11 mouse cellular contexts compared by ENCODE assay signal in genomic region chr10:79861230-79862048, GRCm38 (mm10). TPM values are rescaled to one million over a fixed set of nuclear protein-coding genes. Genes with fewer than 3 reads are reported as not detected.
DNase-seq lines count a peak whose midpoint lies in the region; ATAC-seq and TF ChIP-seq lines count a peak whose summit lies in the region.
"Had no signal": no experiment of that assay in that cellular context is flagged by ENCODE, and none has a peak within 500 bp of the region (broad histone marks: within the 10 kb centered on the region; RNA-seq: fewer than 3 reads in every experiment).

No protein-coding gene starts in this region.

- no peak for ATAC-seq in liver, embryonic 12.5 days
- ATAC-seq in liver, postnatal 0 days = no peak
- ATAC-seq in intestine, embryonic 16.5 days = no peak
- no peak for ATAC-seq in limb, embryonic 12.5 days (ENCODE audit: insufficient number of reproducible peaks, insufficient read depth, low FRiP score, low TSS enrichment, low read depth)
- ATAC-seq in megakaryocyte-erythroid progenitor cell, adult 5-6 weeks (replicated peaks; ENCODE audit: low FRiP score, low TSS enrichment, poor library complexity, severe bottlenecking) = no peak

- DNase-seq in liver, postnatal 0 days = no peak
- peak; percentile 77 to 85 for DNase-seq in cerebellum, adult 18-20 months
- DNase-seq in ovary, postnatal 36 days (ENCODE audit: low spot score) = no peak
- no peak for DNase-seq in layer of hippocampus, postnatal 10 days (ENCODE audit: low spot score in 2 of 2)
- DNase-seq: gastrocnemius, adult 2 months; left cerebral cortex, postnatal 4 days had no signal

- H3K9me3 ChIP-seq in liver, embryonic 12.5 days (replicated peaks) = no peaks in the 10 kb centered on the region
- no peaks in the 10 kb centered on the region for H3K9me3 ChIP-seq in liver, postnatal 0 days (ENCODE audit: low read length)
- no peaks in the 10 kb centered on the region for H3K9me3 ChIP-seq in intestine, embryonic 16.5 days (ENCODE audit: control insufficient read depth, low read length)
- H3K9me3 ChIP-seq in limb, embryonic 12.5 days = no peaks in the 10 kb centered on the region
- H3K9me3 ChIP-seq: hindbrain, embryonic 15.5 days had no signal

- no peak overlapping the region for H3K4me3 ChIP-seq in liver, embryonic 12.5 days
- H3K4me3 ChIP-seq in liver, postnatal 0 days (ENCODE audit: low read depth, low read length) = no peak overlapping the region
- H3K4me3 ChIP-seq in intestine, embryonic 16.5 days (ENCODE audit: low read length) = no peak overlapping the region
- H3K4me3 ChIP-seq in limb, embryonic 12.5 days (replicated peaks) = no peak overlapping the region
- H3K4me3 ChIP-seq: gastrocnemius, adult 2 months; hindbrain, embryonic 15.5 days had no signal

- H3K4me2 ChIP-seq in liver, embryonic 12.5 days = no peak overlapping the region
- H3K4me2 ChIP-seq in liver, postnatal 0 days (ENCODE audit: low read depth, low read length) = no peak overlapping the region
- no peak overlapping the region for H3K4me2 ChIP-seq in intestine, embryonic 16.5 days (ENCODE audit: low read depth, low read length)
- H3K4me2 ChIP-seq in limb, embryonic 12.5 days = no peak overlapping the region
- H3K4me2 ChIP-seq: hindbrain, embryonic 15.5 days had no signal

- H3K27ac ChIP-seq in liver, embryonic 12.5 days = 0 out of 2 replicates have a peak overlapping the region, but pooled peaks have one; percentile 8
- no peak overlapping the region for H3K27ac ChIP-seq in liver, postnatal 0 days (ENCODE audit: low read depth)
- H3K27ac ChIP-seq in intestine, embryonic 16.5 days (ENCODE audit: low read length) = peak overlapping the region; percentile 2; the same call in 1 of the 2 replicates
- peak overlapping the region; percentile 57 for H3K27ac ChIP-seq in limb, embryonic 12.5 days
- H3K27ac ChIP-seq: gastrocnemius, adult 2 months had no signal

- TF ChIP-seq EP300 in liver, postnatal 0 days (IDR thresholded peaks at IDR 0.05; ENCODE audit: low read depth) = no peak

- H3K36me3 ChIP-seq in liver, embryonic 12.5 days = peaks cover 98% of the 10 kb centered on the region
- H3K36me3 ChIP-seq in liver, postnatal 0 days (replicated peaks; ENCODE audit: insufficient read depth, low read length) = peaks cover 70% of the 10 kb centered on the region
- H3K36me3 ChIP-seq in intestine, embryonic 16.5 days (ENCODE audit: control insufficient read depth, insufficient read depth, low read length) = peaks cover 47% of the 10 kb centered on the region
- H3K36me3 ChIP-seq in limb, embryonic 12.5 days = peaks cover 99% of the 10 kb centered on the region

- WGBS in liver, embryonic 12.5 days (ENCODE audit: insufficient replicate concordance) = 87% methylated on average over 25 of the region's 25 CpGs
- 82% methylated on average over 25 of the region's 25 CpGs for WGBS in liver, postnatal 0 days (ENCODE audit: insufficient replicate concordance)
- WGBS in intestine, embryonic 16.5 days = 64% methylated on average over 25 of the region's 25 CpGs
- WGBS in limb, embryonic 12.5 days = 75% methylated on average over 25 of the region's 25 CpGs

- H3K9ac ChIP-seq in liver, embryonic 12.5 days = no peak overlapping the region
- no peak overlapping the region for H3K9ac ChIP-seq in liver, postnatal 0 days (replicated peaks)
- peak overlapping the region; percentile 2 for H3K9ac ChIP-seq in intestine, embryonic 16.5 days (ENCODE audit: low read depth, low read length)
- H3K9ac ChIP-seq in limb, embryonic 12.5 days (replicated peaks) = no peak overlapping the region
- H3K9ac ChIP-seq: hindbrain, embryonic 15.5 days had no signal

- no peak for TF ChIP-seq CTCF in liver, postnatal 0 days (IDR thresholded peaks at IDR 0.05; ENCODE audit: low read depth)

- peaks cover 43% of the 10 kb centered on the region for H3K4me1 ChIP-seq in liver, embryonic 12.5 days
- H3K4me1 ChIP-seq in liver, postnatal 0 days (ENCODE audit: insufficient read depth) = peaks cover 23% of the 10 kb centered on the region
- peaks cover 46% of the 10 kb centered on the region for H3K4me1 ChIP-seq in intestine, embryonic 16.5 days (ENCODE audit: control insufficient read depth, insufficient read depth, low read length)
- H3K4me1 ChIP-seq in limb, embryonic 12.5 days (replicated peaks) = peaks cover 44% of the 10 kb centered on the region

- no peaks in the 10 kb centered on the region for H3K27me3 ChIP-seq in liver, embryonic 12.5 days (replicated peaks)
- H3K27me3 ChIP-seq in liver, postnatal 0 days (ENCODE audit: insufficient read depth, low read length) = no peaks in the 10 kb centered on the region
- no peaks in the 10 kb centered on the region for H3K27me3 ChIP-seq in intestine, embryonic 16.5 days (replicated peaks; ENCODE audit: control insufficient read depth, insufficient read depth, low read length)
- no peaks in the 10 kb centered on the region for H3K27me3 ChIP-seq in limb, embryonic 12.5 days
- H3K27me3 ChIP-seq: hindbrain, embryonic 15.5 days had no signal

RNA-seq across cellular contexts. Expression of gene Ptbp1, which starts 7.2 kb away (rescaled TPM):
- polyA plus RNA-seq in liver, embryonic 12.5 days (2016; fragmentation: Nextera tagmentation; extraction: Ambion mirVana) = 207 and 211 TPM in 2 replicates
- polyA plus RNA-seq in liver, postnatal 0 days (2015; fragmentation: Nextera tagmentation; extraction: Ambion mirVana) = 55.4 and 59.1 TPM in 2 replicates
- 295 and 302 TPM in 2 replicates for polyA plus RNA-seq in intestine, embryonic 16.5 days (2015; fragmentation: Nextera tagmentation; extraction: Ambion mirVana)
- 373 and 403 TPM in 2 replicates for polyA plus RNA-seq in limb, embryonic 12.5 days (2016; fragmentation: Nextera tagmentation; extraction: Ambion mirVana)
- 10 to 100 TPM; 63.8 to 66.5 TPM for total RNA-seq in layer of hippocampus, postnatal 10 days (2021)
- total RNA-seq in megakaryocyte-erythroid progenitor cell, adult 5-6 weeks (2014; fragmentation: Nextera tagmentation) = 423 and 470 TPM in 2 replicates
- total RNA-seq in megakaryocyte-erythroid progenitor cell, adult 5-6 weeks (2017) = 149 and 201 TPM in 2 replicates

RNA-seq across cellular contexts. Expression of gene Prtn3, which starts 12.8 kb away (rescaled TPM):
- polyA plus RNA-seq in liver, embryonic 12.5 days (2016; fragmentation: Nextera tagmentation; extraction: Ambion mirVana) = 38.4 and 38.6 TPM in 2 replicates
- 123 and 127 TPM in 2 replicates for polyA plus RNA-seq in liver, postnatal 0 days (2015; fragmentation: Nextera tagmentation; extraction: Ambion mirVana)
- polyA plus RNA-seq in intestine, embryonic 16.5 days (2015; fragmentation: Nextera tagmentation; extraction: Ambion mirVana) = 2.7 and 2.8 TPM in 2 replicates
- polyA plus RNA-seq in limb, embryonic 12.5 days (2016; fragmentation: Nextera tagmentation; extraction: Ambion mirVana) = 15.1 and 15.3 TPM in 2 replicates
- 1 to 10 TPM; 3.6 to 3.7 TPM for total RNA-seq in layer of hippocampus, postnatal 10 days (2021)
- 2.5 and 8.7 TPM in 2 replicates for total RNA-seq in megakaryocyte-erythroid progenitor cell, adult 5-6 weeks (2014; fragmentation: Nextera tagmentation)
- 0.56 and 5.9 TPM in 2 replicates for total RNA-seq in megakaryocyte-erythroid progenitor cell, adult 5-6 weeks (2017)
- total RNA-seq: gastrocnemius, adult 2 months had no signal

RNA-seq across cellular contexts. Expression of gene Plppr3, which starts 13.0 kb away (rescaled TPM):
- polyA plus RNA-seq in liver, embryonic 12.5 days (2016; fragmentation: Nextera tagmentation; extraction: Ambion mirVana) = 8.2 and 10.0 TPM in 2 replicates
- 2.9 and 4.9 TPM in 2 replicates for polyA plus RNA-seq in liver, postnatal 0 days (2015; fragmentation: Nextera tagmentation; extraction: Ambion mirVana)
- 25.5 and 28.2 TPM in 2 replicates for polyA plus RNA-seq in intestine, embryonic 16.5 days (2015; fragmentation: Nextera tagmentation; extraction: Ambion mirVana)
- 157 and 162 TPM in 2 replicates for polyA plus RNA-seq in limb, embryonic 12.5 days (2016; fragmentation: Nextera tagmentation; extraction: Ambion mirVana)
- total RNA-seq in layer of hippocampus, postnatal 10 days (2021) = 100 to 1,000 TPM; 113 TPM
- not detected in 2 replicates for total RNA-seq in megakaryocyte-erythroid progenitor cell, adult 5-6 weeks (2014; fragmentation: Nextera tagmentation)
- 5.8 and 15.0 TPM in 2 replicates for total RNA-seq in megakaryocyte-erythroid progenitor cell, adult 5-6 weeks (2017)

RNA-seq across cellular contexts. Expression of gene Elane, which starts 24.6 kb away (rescaled TPM):
- 12.1 and 15.4 TPM in 2 replicates for polyA plus RNA-seq in liver, embryonic 12.5 days (2016; fragmentation: Nextera tagmentation; extraction: Ambion mirVana)
- polyA plus RNA-seq in liver, postnatal 0 days (2015; fragmentation: Nextera tagmentation; extraction: Ambion mirVana) = 180 and 207 TPM in 2 replicates
- polyA plus RNA-seq in intestine, embryonic 16.5 days (2015; fragmentation: Nextera tagmentation; extraction: Ambion mirVana) = 0.42 and 2.4 TPM in 2 replicates
- polyA plus RNA-seq in limb, embryonic 12.5 days (2016; fragmentation: Nextera tagmentation; extraction: Ambion mirVana) = not detected in 2 replicates
- total RNA-seq in layer of hippocampus, postnatal 10 days (2021) = not detected
- 10.5 TPM in 1 of 2 replicates, not detected in the other for total RNA-seq in megakaryocyte-erythroid progenitor cell, adult 5-6 weeks (2014; fragmentation: Nextera tagmentation)
- 0.23 and 1.3 TPM in 2 replicates for total RNA-seq in megakaryocyte-erythroid progenitor cell, adult 5-6 weeks (2017)
- total RNA-seq: gastrocnemius, adult 2 months; left cerebral cortex, postnatal 4 days had no signal
- polyA plus RNA-seq: hindbrain, embryonic 15.5 days had no signal

RNA-seq across cellular contexts. Expression of gene Cfd, which starts 29.2 kb away (rescaled TPM):
- polyA plus RNA-seq in liver, embryonic 12.5 days (2016; fragmentation: Nextera tagmentation; extraction: Ambion mirVana) = not detected in 2 replicates
- polyA plus RNA-seq in liver, postnatal 0 days (2015; fragmentation: Nextera tagmentation; extraction: Ambion mirVana) = not detected in 2 replicates
- not detected in 2 replicates for polyA plus RNA-seq in intestine, embryonic 16.5 days (2015; fragmentation: Nextera tagmentation; extraction: Ambion mirVana)
- not detected in 2 replicates for polyA plus RNA-seq in limb, embryonic 12.5 days (2016; fragmentation: Nextera tagmentation; extraction: Ambion mirVana)
- not detected for total RNA-seq in layer of hippocampus, postnatal 10 days (2021)
- not detected in 2 replicates for total RNA-seq in megakaryocyte-erythroid progenitor cell, adult 5-6 weeks (2014; fragmentation: Nextera tagmentation)
- not detected in 2 replicates for total RNA-seq in megakaryocyte-erythroid progenitor cell, adult 5-6 weeks (2017)
- total RNA-seq: left cerebral cortex, postnatal 4 days had no signal
- polyA plus RNA-seq: hindbrain, embryonic 15.5 days had no signal

Comparison
In these comparisons a context has a peak if more than half of its experiments do, and no peak if none do; other contexts are left out.
1. DNase-seq: peak in cerebellum, adult 18-20 months (2 of 2); none in liver, postnatal 0 days (single experiment), ovary, postnatal 36 days (single experiment) and layer of hippocampus, postnatal 10 days (0 of 2).